Mouse (Mus musculus) layer of hippocampus, adult 18-20 months (tissue): ENCODE data around the gene Dnm3. TPM values are rescaled to one million over a fixed set of nuclear protein-coding genes. Genes with fewer than 3 reads are reported as not detected.

ENCODE experiments used
- DNase-seq, 2 experiments: peaks; one replicate each; pipeline ENCODE4 v3.0.0; 2022; ENCODE audit warnings: low spot score in 2 of 2
- total RNA-seq, 2 experiments: library from RNA; stranded (reverse); gene quantifications; 2 replicates each; pipeline ENCODE4 v1.2.3; 2021

Gene Dnm3
- total RNA-seq, 2 experiments from 2014 or later = 80.5 to 80.9 TPM

- no peak for DNase-seq
These were observed 149.2 kb downstream of the Dnm3 start for GRCm38 (mm10) chr1:162328673-162329072.

- DNase-seq = no peak
These were observed 150.2 kb downstream of the Dnm3 start for GRCm38 (mm10) chr1:162327631-162328030.

- DNase-seq = no peak
These were observed 153.4 kb downstream of the Dnm3 start for GRCm38 (mm10) chr1:162324412-162324811.

DNA sequence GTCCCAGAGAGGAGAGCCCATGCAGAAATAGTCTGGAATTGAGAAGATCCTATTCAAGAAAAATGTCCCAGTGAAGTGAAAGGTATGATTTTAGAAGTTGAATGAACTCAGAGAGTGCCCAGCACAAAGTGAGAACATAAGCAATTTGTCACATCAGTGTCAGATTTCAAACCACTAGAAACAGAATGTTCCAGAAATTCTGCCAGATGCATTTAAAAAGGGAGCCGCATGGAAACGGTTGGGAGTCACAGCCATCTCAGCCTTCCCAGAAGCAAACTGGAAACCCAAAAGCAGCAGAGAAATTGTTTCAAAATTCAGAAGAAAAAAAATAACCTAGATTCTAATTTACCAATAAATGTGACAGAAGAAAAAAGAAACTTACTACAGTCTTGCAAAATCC lies 154.7 kb downstream of the Dnm3 start:
- peak in 1 of 2 experiments; percentile 40 for DNase-seq

GRCm38 (mm10) chr1:162313451-162314276 lies 164.2 kb downstream of the Dnm3 start:
- DNase-seq = peak in 1 of 2 experiments; percentile 68

DNA sequence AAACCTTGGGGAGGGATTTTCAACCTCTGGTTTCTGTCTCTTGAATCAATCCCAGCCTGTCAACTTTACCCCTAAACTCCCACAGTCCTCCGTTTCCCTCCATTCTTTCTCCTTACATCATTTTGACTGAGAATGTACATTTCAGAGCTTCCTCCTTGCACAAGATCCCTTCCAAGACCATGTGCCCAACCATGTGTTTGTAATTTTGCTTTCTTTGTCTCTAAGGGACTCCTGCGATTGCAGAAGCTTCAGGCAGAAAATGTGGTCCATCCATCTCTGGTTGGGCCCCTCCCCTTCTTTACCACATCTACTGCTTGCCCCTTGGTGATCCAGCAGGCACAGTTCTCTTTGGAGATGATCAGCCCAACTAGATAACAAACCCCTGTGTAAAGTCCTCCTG lies 165.2 kb downstream of the Dnm3 start:
- no peak for DNase-seq

GRCm38 (mm10) chr1:162312152-162312551 lies 165.7 kb downstream of the Dnm3 start:
- peak in 1 of 2 experiments; percentile 62 for DNase-seq

DNA sequence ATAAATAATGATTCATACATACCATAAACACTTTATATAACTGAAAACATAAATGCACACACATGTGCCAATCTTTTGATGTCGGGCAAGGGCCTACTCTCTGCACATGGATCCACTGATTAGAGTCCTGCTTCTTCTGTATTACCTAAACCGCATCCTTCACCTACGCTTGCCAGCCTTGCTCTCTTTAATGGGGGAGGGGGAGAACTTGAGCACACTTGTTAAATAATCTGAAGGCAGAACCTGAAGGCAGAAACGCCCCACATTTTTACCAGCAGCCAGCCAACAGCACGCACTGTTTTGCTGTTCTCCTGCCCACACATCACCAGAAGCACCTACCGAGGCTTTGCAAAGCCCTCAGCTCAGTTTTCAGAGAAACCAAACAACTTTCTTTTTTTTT lies 172.6 kb downstream of the Dnm3 start:
- peak in 1 of 2 experiments; percentile 53 for DNase-seq

GRCm38 (mm10) chr1:162302480-162302879 lies 175.4 kb downstream of the Dnm3 start:
- DNase-seq = no peak

DNA sequence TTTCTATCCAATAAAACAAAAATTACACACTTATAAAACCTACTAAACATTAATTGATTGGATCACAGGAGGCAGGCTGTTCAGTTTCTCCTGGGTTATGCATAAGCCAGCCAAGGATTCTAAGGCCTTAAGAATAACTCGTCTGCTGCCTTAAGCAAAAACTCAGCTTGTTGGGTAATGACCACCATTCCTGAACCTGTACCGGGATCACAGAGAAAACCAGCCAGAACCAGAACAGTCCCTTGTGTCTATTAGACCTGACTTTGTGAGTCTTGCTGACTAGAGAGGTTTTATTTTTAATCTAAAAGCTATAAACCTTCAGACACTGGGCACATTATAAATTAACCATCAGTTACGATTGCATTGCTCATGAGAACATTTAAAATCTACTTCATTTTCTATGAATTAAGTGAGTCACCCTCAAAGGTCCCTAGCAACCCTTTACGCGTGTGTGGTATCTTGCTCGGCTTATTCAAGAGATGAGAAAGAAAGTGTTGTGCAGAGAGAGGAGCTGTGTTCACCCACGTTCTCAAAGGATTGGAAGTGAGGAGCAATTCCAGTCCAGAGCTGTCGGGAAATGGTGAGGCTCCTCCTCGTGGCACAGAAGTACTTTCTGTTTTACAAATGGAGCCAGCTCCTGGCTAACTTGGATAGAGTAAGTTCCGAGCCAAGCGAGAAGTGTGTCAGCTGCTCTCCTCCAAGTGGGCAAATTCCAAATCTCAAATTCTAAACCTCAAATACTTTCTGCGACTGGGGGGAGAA lies 178.1 kb downstream of the Dnm3 start:
- peak in 1 of 2 experiments; percentile 57 for DNase-seq

GRCm38 (mm10) chr1:162298527-162298926 lies 179.3 kb downstream of the Dnm3 start:
- no peak for DNase-seq

- no peak for DNase-seq
These were observed 182.4 kb downstream of the Dnm3 start for GRCm38 (mm10) chr1:162295443-162295842.

GRCm38 (mm10) chr1:162294572-162294910 lies 183.3 kb downstream of the Dnm3 start:
- peak in 1 of 2 experiments; percentile 48 for DNase-seq

- DNase-seq = peak in 1 of 2 experiments; percentile 73
These were observed 183.9 kb downstream of the Dnm3 start for GRCm38 (mm10) chr1:162293732-162294571.

DNA sequence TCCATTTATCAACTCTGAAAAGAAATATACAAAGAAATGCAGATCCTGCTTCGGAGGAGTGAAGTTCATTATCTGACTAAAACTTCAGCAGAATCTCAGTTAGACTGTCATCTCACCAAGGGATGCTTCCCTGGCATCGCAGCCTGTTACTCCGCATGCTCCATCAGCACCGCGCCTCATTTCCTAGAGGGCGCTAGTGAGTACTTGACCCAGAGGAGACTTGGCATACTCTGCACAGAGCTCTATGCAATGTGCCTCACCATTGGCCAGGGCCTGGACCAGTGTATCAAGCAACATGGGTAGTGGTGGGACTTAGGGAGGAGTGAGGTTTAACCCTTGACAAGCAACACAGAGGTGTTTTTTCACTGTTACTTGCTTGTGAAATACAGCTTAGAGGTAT lies 190.9 kb downstream of the Dnm3 start:
- DNase-seq = no peak

- DNase-seq = no peak
These were observed 195.9 kb downstream of the Dnm3 start for GRCm38 (mm10) chr1:162281981-162282381.

DNA sequence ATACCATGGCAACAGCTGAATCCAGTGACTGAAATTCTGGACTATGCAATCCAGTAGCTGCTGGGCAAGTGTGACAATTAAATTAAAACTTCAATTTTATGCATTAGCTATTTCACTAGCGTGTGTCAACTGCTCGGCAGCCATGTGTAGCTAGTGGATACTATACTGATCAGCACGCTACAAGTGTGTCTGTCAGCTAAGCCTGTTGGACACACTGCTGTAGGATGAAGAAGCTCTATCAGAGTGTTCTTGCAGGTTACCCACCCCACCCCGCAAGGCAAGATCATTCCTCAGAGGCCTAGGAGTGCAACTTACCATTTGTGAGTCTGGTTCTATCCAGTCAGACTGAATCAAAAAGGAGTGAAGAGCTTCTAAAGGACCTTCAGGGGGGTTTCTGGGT lies 197.8 kb downstream of the Dnm3 start:
- no peak for DNase-seq

- peak in 1 of 2 experiments; percentile 17 for DNase-seq
These were observed 201.8 kb downstream of the Dnm3 start for GRCm38 (mm10) chr1:162276011-162276410.

GRCm38 (mm10) chr1:162274674-162275248 lies 203.1 kb downstream of the Dnm3 start:
- no peak for DNase-seq

DNA sequence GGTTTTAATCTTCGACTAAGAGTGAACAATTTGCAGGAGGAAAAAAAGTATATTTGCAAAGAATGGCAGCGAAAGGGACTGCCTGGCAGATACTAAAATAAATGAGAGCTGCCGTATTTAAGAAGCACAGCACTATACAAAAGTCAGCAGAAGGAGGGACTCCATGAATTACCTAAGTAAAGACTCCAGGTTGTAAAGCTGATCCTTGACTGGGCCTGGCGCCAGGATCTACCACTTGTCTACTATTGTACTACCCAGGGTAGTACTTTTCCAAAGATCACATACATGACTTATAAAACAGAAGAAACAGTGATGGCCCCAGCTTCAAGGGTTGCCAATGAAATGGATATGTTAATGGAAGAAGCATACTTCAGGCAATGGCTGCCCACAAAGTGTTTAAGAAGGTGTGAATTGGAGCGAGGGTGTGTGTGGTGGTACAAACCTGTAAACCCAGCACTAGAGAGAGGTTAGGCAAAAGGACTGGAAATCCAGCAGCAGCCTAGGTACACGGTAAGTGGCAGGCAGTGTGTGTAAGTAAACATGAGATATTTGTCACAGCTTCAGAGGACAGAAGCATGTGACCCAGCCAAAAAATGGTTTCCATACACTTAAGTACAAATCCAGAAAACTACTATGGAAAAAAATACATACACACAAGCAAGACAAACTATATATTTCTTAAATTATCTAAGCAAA lies 220.8 kb downstream of the Dnm3 start:
- no peak for DNase-seq
